Mouse (Mus musculus) subcutaneous adipose tissue, adult 2 months (tissue): Measurements from ENCODE around the gene Atp8b4. TPM values are rescaled to one million over a fixed set of nuclear protein-coding genes. Genes with fewer than 3 reads are reported as not detected.

ENCODE experiments used
- polyA plus RNA-seq: library from polyadenylated mRNA; depleted of rRNA; stranded (reverse); fragments of >200 nt; gene quantifications from 2 replicates; pipeline ENCODE4 v1.2.3, GENCODE M21; 2012; ENCODE audit warnings: low replicate concordance; rRNA removed

The Atp8b4 gene
- polyA plus RNA-seq, result 0.89 and 0.92 TPM in 2 replicates

GRCm38 (mm10) chr2:126500521-126500920 lies at the start of gene Atp8b4:
Gene Atp8b4, minus strand, starts transcription at chr2:126500674.

Other genes starting within 250 kb of the Atp8b4 start
- gene Slc27a2, start 51.7 kb upstream of the Atp8b4 start, polyA plus RNA-seq, result 2.0 TPM in 2 replicates
- gene Hdc, start 118.6 kb upstream of the Atp8b4 start, polyA plus RNA-seq, result 4.7 and 84.2 TPM in 2 replicates
- gene Gabpb1, start 175.7 kb upstream of the Atp8b4 start, polyA plus RNA-seq, result 9.2 and 12.6 TPM in 2 replicates
- gene Usp8, start 206.7 kb upstream of the Atp8b4 start, polyA plus RNA-seq, result 27.0 and 27.6 TPM in 2 replicates